Mouse (Mus musculus): Measurements from ENCODE around the gene Syt7.

The Syt7 gene

GRCm38 (mm10) chr19:10388615-10389313, at the start of gene Syt7:
Gene Syt7, plus strand, starts transcription at chr19:10389090.
- peak; percentile 60 for DNase-seq (ENCODE audit: low read depth, low spot score)

GRCm38 (mm10) chr19:10339271-10339670, 49.6 kb upstream of the Syt7 start:
- no peak for DNase-seq (ENCODE audit: low read depth, low spot score)

- no peak for DNase-seq (ENCODE audit: low read depth, low spot score)
Measured at GRCm38 (mm10) chr19:10340661-10341060, 48.2 kb upstream of the Syt7 start.

- no peak for DNase-seq (ENCODE audit: low read depth, low spot score)
Measured at GRCm38 (mm10) chr19:10341152-10341551, 47.7 kb upstream of the Syt7 start.

- DNase-seq (ENCODE audit: low read depth, low spot score): peak; percentile 27
Measured at GRCm38 (mm10) chr19:10341817-10342439, 47.0 kb upstream of the Syt7 start.

GRCm38 (mm10) chr19:10343866-10344265, 45.0 kb upstream of the Syt7 start:
- DNase-seq (ENCODE audit: low read depth, low spot score): no peak

GRCm38 (mm10) chr19:10345696-10346095, 43.2 kb upstream of the Syt7 start:
- no peak for DNase-seq (ENCODE audit: low read depth, low spot score)

GRCm38 (mm10) chr19:10347628-10348273, 41.1 kb upstream of the Syt7 start:
- no peak for DNase-seq (ENCODE audit: low read depth, low spot score)

GRCm38 (mm10) chr19:10352218-10352617, 36.7 kb upstream of the Syt7 start:
- DNase-seq (ENCODE audit: low read depth, low spot score): no peak

GRCm38 (mm10) chr19:10354830-10355229, 34.1 kb upstream of the Syt7 start:
- DNase-seq (ENCODE audit: low read depth, low spot score): no peak

- DNase-seq (ENCODE audit: low read depth, low spot score): no peak
Measured at GRCm38 (mm10) chr19:10356845-10357503, 31.9 kb upstream of the Syt7 start.

- no peak for DNase-seq (ENCODE audit: low read depth, low spot score)
Measured at GRCm38 (mm10) chr19:10359105-10359946, 29.6 kb upstream of the Syt7 start.

GRCm38 (mm10) chr19:10362473-10363129, 26.3 kb upstream of the Syt7 start:
- DNase-seq (ENCODE audit: low read depth, low spot score): no peak

- no peak for DNase-seq (ENCODE audit: low read depth, low spot score)
Measured at GRCm38 (mm10) chr19:10363869-10364268, 25.0 kb upstream of the Syt7 start.

- DNase-seq (ENCODE audit: low read depth, low spot score): no peak
Measured at GRCm38 (mm10) chr19:10366116-10366845, 22.6 kb upstream of the Syt7 start.

- DNase-seq (ENCODE audit: low read depth, low spot score): no peak
Measured at GRCm38 (mm10) chr19:10367802-10368201, 21.1 kb upstream of the Syt7 start.

- DNase-seq (ENCODE audit: low read depth, low spot score): no peak
Measured at GRCm38 (mm10) chr19:10369936-10370335, 19.0 kb upstream of the Syt7 start.

GRCm38 (mm10) chr19:10373191-10373590, 15.7 kb upstream of the Syt7 start:
- no peak for DNase-seq (ENCODE audit: low read depth, low spot score)

GRCm38 (mm10) chr19:10375260-10375659, 13.6 kb upstream of the Syt7 start:
- no peak for DNase-seq (ENCODE audit: low read depth, low spot score)

- no peak for DNase-seq (ENCODE audit: low read depth, low spot score)
Measured at GRCm38 (mm10) chr19:10379978-10380377, 8.9 kb upstream of the Syt7 start.
